Mouse (Mus musculus) adrenal gland, adult 8-10 months (tissue): ENCODE data around the gene Clstn3. TPM values are rescaled to one million over a fixed set of nuclear protein-coding genes. Genes with fewer than 3 reads are reported as not detected.
"Not testable (repeated sequence)": the region's sequence is repeated elsewhere in the genome, so short reads cannot be mapped to it uniquely, and the experiment has no call there.

Source experiments
- DNase-seq: peaks from one replicate; pipeline ENCODE4 v3.0.0; 2022
- total RNA-seq, 4 experiments: library from RNA; stranded (reverse); gene quantifications; 2 replicates each; pipeline ENCODE4 v1.2.4; 2022

Clstn3 gene
- total RNA-seq, 4 experiments from 2014 or later = 55.0 to 89.1 (median 73.7) TPM

DNA sequence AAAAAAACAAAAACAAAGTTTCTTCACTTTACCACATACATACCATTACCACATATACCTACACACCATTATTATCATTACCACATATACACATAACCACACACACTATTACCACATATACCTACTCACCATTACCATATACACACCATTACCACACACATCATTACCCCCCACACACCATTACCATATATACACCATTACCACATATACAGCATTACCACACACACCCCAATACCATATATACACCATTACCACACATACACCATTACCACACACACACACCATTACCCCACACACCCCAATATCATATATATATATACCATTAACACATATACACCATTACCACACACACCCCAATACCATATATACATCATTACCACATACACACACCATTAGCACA lies 57.4 kb downstream of the Clstn3 start:
- no peak for DNase-seq

DNA sequence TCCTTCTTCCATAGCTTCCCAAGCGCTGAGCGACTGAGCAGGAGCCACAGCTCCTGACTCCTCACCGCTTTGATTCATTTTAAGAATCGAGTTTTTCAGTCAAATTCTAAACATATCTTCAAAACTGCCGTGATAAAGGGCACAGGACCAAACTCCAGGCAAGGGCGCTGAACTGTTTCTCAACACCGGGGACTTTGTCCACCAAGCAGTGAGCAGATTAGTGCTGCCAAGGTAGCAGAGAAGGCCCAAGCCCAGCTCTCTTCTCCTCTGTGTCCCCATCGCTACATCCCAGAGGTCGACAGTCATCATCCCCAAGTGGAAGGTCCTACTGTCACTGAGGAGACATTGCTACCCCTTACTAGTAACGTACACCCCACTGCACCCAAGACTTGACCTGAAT lies 58.3 kb downstream of the Clstn3 start:
- DNase-seq = no peak

DNA sequence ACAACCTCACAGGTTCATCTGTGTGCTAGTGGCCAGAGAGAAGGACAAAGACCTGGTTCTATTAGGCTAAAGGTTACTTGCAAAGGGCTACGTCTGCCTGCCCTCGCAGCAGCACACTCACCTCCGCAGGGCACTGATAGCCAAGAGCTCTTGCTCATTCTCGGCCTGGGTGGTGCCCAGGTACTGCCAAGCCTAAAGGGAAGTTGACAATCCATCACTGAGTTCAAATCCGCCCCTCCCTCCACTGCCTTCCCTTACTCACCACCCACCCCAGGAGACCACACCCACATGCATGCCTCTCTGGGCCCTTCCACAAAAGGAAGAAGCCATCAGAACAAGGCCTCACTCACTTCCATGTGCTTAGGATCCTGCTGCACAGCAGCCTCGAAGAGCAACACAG lies 64.9 kb downstream of the Clstn3 start:
- no peak for DNase-seq

DNA sequence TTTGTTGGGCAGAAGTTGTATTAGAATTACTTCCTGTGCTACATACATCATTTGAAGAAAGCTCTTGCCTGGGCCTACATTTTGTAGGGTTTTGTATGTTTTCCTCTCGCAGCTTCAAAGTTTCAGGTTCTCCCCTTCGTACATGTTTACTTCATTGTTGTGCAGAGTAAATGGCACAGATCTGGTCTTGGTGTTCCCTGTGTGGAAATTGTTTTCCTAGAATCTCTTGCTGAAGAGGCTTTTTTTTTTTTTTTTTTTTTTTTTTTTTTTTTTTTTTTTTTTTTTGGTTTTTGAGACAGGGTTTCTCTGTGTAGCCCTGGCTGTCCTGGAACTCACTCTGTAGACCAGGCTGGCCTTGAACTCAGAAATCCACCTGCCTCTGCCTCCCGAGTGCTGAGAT lies 69.6 kb downstream of the Clstn3 start:
- not testable (repeated sequence) for DNase-seq

Other genes with a start within 250 kb of the Clstn3 start
- gene Vmn2r27, start 232.9 kb downstream of the Clstn3 start, total RNA-seq = not detected
- 1 to 10 TPM; 3.6 to 7.2 (median 5.0) TPM for gene Cd163, start 160.1 kb downstream of the Clstn3 start, total RNA-seq
- 10 to 100 TPM; 62.0 to 95.7 (median 82.8) TPM for gene Pex5, start 49.7 kb downstream of the Clstn3 start, total RNA-seq
- gene C1rl, start 28.3 kb upstream of the Clstn3 start, total RNA-seq = 10 to 100 TPM; 28.1 to 44.4 (median 34.4) TPM
- 100 to 1,000 TPM in 2 of 4 experiments, 10 to 100 TPM in 2; 48.6 to 131 (median 88.7) TPM for gene C1ra, start 47.6 kb upstream of the Clstn3 start, total RNA-seq
- gene C1s1, start 77.6 kb upstream of the Clstn3 start, total RNA-seq = 100 to 1,000 TPM in 1 of 4 experiments, 10 to 100 TPM in 3; 46.9 to 107 (median 72.7) TPM
- gene C1rb, start 105.5 kb upstream of the Clstn3 start, total RNA-seq = 10 to 100 TPM in 2 of 4 experiments, 1 to 10 TPM in 2; 5.9 to 19.1 (median 12.4) TPM
- 1 to 10 TPM; 1.8 to 4.1 (median 3.0) TPM for gene C1s2, start 171.3 kb upstream of the Clstn3 start, total RNA-seq
- gene Lpcat3, start 198.2 kb upstream of the Clstn3 start, total RNA-seq = 100 to 1,000 TPM in 1 of 4 experiments, 10 to 100 TPM in 3; 75.1 to 111 (median 90.7) TPM
- 10 to 100 TPM; 81.9 to 100.0 (median 86.2) TPM for gene Emg1, start 247.4 kb upstream of the Clstn3 start, total RNA-seq
- gene Phb2, start 247.5 kb upstream of the Clstn3 start, total RNA-seq = 100 to 1,000 TPM; 255 to 303 (median 272) TPM